Mouse (Mus musculus) neural tube, postnatal 0 days (tissue): Measurements from ENCODE around the gene Gm2237. TPM values are rescaled to one million over a fixed set of nuclear protein-coding genes. Genes with fewer than 3 reads are reported as not detected.

Experiments
- polyA plus RNA-seq: library from polyadenylated mRNA; unstranded; fragments of >200 nt; fragmentation: Nextera tagmentation; extraction: Ambion mirVana; gene quantifications from 2 replicates; pipeline ENCODE4 v1.2.1, GENCODE M21; 2015

Gm2237 gene
- 4.0 and 4.3 TPM in 2 replicates for polyA plus RNA-seq

GRCm38 (mm10) chr14:19584804-19585667 is at the start of gene Gm2237:
Gm2237 (minus strand) TSS chr14:19585135.

GRCm38 (mm10) chr14:19602481-19602880 is 17.5 kb upstream of the Gm2237 start, which contains the start of gene Gm5458:
Gm5458 (minus strand) TSS chr14:19602581.

DNA sequence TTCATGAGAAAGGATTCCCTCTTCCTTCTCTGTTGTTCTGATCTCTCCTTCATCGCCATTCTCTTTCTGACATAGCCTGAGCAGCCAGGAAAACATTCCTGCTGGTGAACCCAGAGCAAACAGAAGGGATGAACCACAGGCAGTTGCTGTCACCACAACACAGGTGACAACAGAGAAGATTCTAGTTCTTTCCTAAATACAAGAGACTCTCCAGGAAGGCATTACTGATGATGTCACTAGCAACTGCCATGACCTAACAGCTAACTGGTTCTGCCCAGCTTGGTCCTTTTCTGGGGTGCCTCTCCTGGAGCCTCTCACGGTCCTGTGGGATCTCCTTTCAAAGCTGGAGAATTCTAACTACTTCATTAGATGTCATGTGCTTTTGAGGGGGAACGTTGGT is 35.1 kb downstream of the Gm2237 start, which contains the start of gene Gm2244:
Gm2244 (minus strand) TSS at position 101 of the 400 bp plus-strand sequence.

Other genes with a start within 250 kb of the Gm2237 start
- gene Gm21738, start 166.2 kb downstream of the Gm2237 start, polyA plus RNA-seq: 0.93 and 0.95 TPM in 2 replicates
- gene Gm2244, start 35.2 kb downstream of the Gm2237 start, polyA plus RNA-seq: 0.55 and 0.89 TPM in 2 replicates
- gene Gm5458, start 17.4 kb upstream of the Gm2237 start, polyA plus RNA-seq: 0.48 TPM in 1 of 2 replicates, not detected in the other
- 20.5 and 25.9 TPM in 2 replicates for gene Nid2, start 166.1 kb upstream of the Gm2237 start, polyA plus RNA-seq
- 139 and 164 TPM in 2 replicates for gene Rtraf, start 238.7 kb upstream of the Gm2237 start, polyA plus RNA-seq